Mouse (Mus musculus): Measurements from ENCODE around the gene Decr2.

DNA sequence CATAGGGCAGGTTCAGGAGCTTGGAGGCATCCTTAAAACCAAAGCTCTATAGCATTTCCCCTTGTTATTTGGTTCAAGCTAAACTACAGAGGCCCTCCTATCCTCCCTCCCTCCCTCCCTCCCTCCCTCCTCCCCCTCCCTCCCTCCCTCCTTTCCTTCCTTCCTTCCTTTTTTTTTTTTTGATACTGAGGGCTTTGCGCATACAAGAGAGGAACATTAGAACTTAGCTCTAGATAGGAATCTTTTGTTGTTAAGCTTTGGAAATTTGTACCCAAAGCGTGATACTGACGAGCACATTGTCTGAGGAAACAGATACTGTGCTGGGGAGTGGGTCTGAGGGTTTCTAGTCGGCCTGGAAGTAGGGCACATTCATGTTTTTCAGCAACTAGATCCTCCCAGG lies 15.5 kb upstream of the Decr2 start:
- no peak for TF ChIP-seq ZNF384 (IDR thresholded peaks at IDR 0.05; ENCODE audit: low read depth, low read length)
- no peak for TF ChIP-seq HCFC1 (IDR thresholded peaks at IDR 0.05; ENCODE audit: borderline replicate concordance, insufficient read depth, low read length)
- TF ChIP-seq MAFK (IDR thresholded peaks at IDR 0.05; ENCODE audit: insufficient read depth, low read depth, low read length), result no peak

All from ES-E14 (cell line).